Mouse (Mus musculus) hematopoietic stem cell, adult 5-6 weeks (primary cell): ENCODE results near the gene Pcdh15. TPM values are rescaled to one million over a fixed set of nuclear protein-coding genes. Genes with fewer than 3 reads are reported as not detected.

Experiments
- ATAC-seq, 2 experiments: fragments of 125-278 bp in 1 of 2; replicated peaks in 1 of 2; 2 replicates each; pipeline ENCODE4 v1.8.0; 2016 to 2017; ENCODE audit warnings: inconsistent platforms in 2 of 2, mild to moderate bottlenecking in 2 of 2, moderate number of reproducible peaks in 2 of 2, low read depth in 1 of 2, moderate TSS enrichment in 1 of 2; ENCODE audit not compliant: low FRiP score in 2 of 2, poor library complexity in 2 of 2, severe bottlenecking in 2 of 2, insufficient read depth in 1 of 2, low TSS enrichment in 1 of 2
- total RNA-seq: library from RNA; stranded (forward); fragments of 172-1452, 232-1000 nt; gene quantifications from 2 replicates; pipeline ENCODE4 v1.2.3, GENCODE M21; 2017

The Pcdh15 gene
- total RNA-seq, 1 experiment from 2014 or later: not detected

DNA sequence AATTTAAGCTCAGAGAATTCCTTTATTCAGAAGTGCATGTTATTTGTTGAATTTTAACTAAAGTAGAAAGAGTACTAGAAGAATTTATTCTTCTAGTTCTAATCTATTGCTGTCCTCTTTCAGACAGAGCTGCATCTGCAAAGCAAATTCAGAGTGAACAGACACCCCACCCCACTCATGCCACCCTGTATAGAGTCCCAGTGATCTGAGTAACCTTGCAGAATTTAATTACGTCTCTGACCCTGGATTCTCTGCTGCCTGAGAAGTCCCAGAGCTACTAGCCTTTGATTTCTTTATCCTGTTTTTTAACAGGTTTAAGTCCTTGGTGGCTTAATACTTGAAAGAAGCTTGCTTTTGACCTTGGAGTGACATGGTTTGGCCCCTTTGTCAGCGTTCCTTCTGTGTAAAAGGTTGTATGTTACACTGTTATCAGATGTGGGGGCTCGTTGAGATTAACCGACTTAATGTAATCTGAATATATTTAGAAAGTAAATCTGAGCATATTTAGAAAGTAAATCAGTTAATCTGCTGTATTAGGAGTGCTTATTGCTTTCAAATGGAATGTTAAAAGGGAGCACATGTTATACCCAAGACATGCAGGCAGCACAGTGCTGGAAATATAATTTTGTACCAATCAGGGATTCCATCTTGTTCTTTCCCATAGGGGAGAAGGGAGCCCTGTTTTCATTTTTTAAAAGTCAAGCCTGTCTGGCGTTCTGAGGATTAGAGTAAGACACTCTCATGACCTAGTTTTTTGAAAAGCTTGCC lies 601.6 kb downstream of the Pcdh15 start:
- no peak for ATAC-seq

DNA sequence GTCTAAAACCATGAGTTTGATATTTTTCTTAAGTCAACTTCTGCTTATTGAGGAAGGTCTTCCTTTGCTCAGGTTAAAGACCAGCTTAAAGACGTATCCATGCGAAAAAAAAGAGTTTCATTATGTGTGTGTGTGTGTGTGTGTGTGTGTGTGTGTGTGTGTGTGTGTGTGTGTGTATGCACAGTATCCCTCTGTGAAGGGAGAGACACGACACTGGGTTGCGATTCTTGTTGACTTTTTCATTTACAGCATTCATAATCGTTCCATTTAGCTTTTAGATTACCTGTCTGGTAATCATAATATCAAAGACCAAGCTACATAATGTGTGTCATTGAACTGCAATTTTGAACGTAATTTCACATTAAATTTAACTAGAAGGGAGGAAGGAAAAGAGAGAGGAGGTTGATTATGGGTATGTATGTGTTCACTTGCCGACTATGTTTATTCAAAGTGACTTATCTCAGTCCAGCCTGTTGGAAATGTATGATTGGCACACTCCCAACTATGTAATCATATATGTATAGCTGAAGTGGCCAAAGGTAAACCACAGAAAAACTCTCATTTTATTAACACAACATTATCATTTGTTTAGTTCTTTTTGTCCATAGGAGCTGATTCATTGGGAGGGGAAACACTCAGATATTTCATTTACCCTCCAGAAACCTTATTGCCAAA lies 626.6 kb downstream of the Pcdh15 start:
- no peak for ATAC-seq

GRCm38 (mm10) chr10:73733246-73733645 lies 634.1 kb downstream of the Pcdh15 start:
- ATAC-seq: no peak

GRCm38 (mm10) chr10:73749021-73749420 lies 649.9 kb downstream of the Pcdh15 start:
- ATAC-seq: no peak

GRCm38 (mm10) chr10:73753876-73754275 lies 654.7 kb downstream of the Pcdh15 start:
- ATAC-seq: no peak

DNA sequence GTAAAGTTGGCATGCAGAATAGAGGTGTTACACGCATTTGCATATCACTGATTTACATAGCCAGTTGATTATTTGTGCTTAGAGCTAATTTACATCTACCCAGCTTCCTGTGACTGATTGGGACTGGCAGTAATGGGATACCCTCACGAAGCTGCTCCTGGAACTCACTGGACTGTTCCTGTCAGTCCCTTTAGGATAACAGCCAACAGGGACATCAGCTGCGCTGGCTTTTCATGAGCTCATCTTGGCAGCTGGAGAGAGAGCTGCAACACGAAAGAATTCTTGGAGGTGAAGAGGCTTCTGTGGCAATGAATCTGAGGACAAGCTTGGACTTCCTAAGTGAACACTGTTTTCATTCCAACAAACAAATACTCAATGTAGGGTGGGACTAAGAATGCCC lies 683.8 kb downstream of the Pcdh15 start:
- ATAC-seq: no peak

DNA sequence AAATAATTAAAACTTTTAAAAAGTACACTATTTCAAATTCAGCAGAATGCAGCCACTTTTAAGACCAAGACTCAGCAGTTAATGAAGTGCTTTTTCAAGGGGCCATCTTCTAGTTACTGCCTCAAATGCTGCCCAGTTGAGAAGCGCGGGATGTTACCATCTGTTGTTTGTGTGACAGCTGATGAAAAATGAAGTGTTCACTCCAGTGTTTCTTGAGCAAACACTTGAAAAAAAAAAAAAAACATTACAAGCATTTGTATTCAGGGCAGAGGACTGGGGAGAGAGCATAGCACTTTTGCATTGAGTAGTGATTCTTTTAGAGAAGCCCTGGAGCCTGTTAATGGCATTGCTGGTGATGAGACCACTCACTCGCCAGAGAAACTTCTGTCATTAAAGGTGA lies 689.0 kb downstream of the Pcdh15 start:
- ATAC-seq: no peak

- no peak for ATAC-seq
Measured at GRCm38 (mm10) chr10:73805069-73805468, 705.9 kb downstream of the Pcdh15 start.

- no peak for ATAC-seq
Measured at GRCm38 (mm10) chr10:73812311-73812710, 713.2 kb downstream of the Pcdh15 start.

GRCm38 (mm10) chr10:73821657-73822583 lies 722.8 kb downstream of the Pcdh15 start:
- no peak for ATAC-seq

DNA sequence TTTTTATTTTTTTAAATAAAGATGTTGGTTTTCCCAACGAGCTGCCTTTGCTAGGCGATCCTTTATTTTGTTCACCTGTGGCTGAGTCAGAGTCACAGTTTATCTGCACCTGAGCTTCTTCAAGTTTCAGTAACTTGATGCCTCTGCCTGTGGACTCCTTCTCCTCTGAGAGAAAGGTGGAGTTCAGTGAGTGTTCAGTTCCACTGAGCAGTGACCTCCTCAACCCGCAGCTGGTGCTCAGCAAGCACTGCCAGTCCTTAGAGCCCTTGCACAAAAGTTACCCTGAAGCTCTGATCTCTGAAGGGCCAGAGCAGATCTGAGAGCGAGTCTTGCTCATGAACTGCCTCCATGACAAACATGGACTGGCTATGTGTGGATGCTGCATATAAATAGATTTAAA lies 724.1 kb downstream of the Pcdh15 start:
- no peak for ATAC-seq

DNA sequence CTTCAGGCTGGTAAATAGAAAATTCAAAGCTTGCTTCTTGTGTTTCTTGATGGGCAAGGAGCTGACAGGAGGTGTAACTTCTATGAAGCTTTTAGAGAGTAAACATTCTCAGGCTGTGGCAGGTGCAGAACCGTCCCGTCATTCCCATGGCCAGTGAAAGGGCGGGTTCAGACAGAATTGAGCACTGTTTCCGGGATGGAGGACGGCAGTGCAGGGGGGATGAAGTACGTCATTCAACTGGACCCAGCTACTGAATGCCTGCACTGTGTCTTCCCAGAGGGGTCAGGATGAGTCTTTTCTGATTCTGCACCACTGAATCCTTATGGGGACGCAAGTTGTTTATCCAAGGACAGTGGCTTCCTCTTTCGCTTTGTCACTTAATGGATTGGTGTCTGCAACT lies 727.2 kb downstream of the Pcdh15 start:
- no peak for ATAC-seq

GRCm38 (mm10) chr10:73828781-73829180 lies 729.6 kb downstream of the Pcdh15 start:
- ATAC-seq: no peak

GRCm38 (mm10) chr10:73844998-73845397 lies 745.9 kb downstream of the Pcdh15 start:
- ATAC-seq: no peak

DNA sequence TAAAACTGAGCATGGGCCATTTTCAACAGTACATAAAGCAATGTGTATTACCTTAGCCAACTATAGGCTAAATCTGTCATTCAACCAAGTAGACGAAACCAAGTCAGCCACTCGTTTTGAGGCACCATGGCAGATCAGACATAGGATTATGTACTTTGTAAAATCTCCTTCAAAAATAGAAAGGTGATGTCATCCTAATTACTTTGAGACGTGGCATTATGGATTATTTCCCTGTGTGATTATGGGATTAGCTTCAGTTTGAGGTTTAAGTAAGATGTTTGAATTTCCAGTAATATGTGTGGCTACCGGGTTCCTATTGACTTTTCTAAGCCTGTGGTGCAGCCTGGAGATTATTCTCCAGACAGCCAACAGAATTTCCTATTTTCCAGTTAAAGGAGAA lies 763.0 kb downstream of the Pcdh15 start:
- ATAC-seq: no peak

DNA sequence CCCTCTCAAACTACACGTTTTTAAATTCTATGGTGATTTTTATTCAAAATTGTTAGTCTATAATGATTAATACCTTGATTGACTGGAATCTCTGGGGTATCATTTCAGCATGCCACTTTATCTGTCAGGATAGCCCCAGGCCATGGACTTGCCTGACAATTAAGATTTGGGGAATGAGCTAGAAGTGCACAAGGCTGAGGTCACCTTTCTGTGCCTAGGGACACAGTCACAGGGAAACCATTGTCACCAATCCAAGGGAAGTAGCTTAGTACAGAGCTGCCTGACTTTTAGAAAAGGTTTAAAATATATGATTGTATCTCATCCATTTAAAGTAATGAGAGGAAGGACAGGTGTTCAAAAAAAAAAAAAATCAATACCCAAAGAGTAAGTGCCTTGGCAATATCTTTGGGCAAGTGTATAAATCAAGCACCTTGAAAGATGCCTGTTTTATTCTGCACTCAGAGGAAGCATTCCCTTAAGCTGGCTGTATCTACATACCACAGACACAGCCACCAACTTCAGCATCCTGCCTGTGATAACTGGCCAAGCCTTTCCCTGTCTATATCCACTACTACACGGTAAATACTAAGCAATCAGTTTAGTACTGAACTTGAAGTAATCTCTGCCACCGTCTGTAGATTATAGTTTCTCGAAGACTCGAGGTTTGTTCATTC lies 779.0 kb downstream of the Pcdh15 start:
- no peak for ATAC-seq

DNA sequence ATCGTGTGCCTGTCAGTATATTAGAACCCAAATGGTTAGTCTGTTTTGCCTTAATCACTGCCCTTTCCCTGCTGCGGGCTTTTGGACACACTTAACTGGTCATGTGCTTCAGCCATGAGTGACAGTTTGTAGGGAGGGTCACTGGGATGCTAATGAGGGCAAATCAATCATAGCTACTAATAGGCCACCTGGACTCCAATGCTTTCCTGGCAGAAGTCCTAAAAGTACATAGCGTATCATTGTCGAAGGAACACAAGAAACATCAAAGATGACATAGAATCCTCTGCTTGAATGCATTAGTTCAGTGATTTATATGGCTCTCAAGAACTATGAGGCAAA lies 779.6 kb downstream of the Pcdh15 start:
- ATAC-seq: no peak

- ATAC-seq: no peak
Measured at GRCm38 (mm10) chr10:73887771-73888170, 788.6 kb downstream of the Pcdh15 start.
